Mouse (Mus musculus) forelimb bud, embryonic 11.5 days (tissue): ENCODE measurements around the gene Tas2r118.

Experiments
- DNase-seq: peaks from one replicate; pipeline ENCODE4 v3.0.0-alpha.2; 2012; ENCODE audit warnings: low read depth, low spot score

Gene Tas2r118

GRCm38 (mm10) chr6:23969960-23970359, at the start of gene Tas2r118:
Tas2r118 (minus strand) TSS chr6:23970060.
- DNase-seq: no peak

DNA sequence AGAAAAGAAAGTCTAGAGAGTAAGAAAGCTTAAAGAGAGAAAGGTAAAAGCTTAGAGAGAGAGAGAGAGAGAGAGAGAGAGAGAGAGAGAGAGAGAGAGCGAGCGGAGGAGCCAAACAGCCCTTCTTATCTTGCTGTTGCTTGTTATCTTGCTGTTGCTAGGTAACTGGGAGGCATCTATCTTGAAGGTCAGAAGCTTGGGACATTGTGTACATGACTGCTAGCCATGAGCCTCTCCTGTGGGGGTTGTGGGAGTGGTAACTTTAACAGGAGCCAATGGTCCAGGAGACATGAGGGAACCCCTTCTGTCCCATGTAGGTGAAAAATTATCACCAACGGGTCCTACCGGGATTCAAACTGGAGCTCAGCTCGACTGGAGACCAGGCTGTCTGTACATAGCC, 48.5 kb upstream of the Tas2r118 start:
- DNase-seq: no peak

DNA sequence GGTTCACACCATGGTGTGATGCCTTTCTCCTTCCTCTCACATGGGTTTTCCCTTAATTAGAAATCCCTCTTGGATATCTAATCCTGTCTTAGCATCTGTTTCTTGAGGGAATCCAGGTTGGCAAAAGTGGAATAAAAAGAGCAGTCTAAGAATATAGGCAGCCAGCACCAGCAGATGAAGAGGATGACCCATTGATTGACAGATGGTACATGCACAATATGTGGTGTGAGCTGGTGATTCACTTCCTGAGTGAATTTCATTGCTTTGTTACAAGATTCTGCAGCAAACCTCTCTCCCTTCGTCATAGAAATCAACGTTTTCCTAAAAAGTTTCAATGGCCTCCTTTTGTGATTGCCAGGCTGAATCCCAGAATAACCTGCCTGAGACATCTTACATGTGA, 23.4 kb upstream of the Tas2r118 start:
- no peak for DNase-seq

- DNase-seq: peak; percentile 53
Observed at GRCm38 (mm10) chr6:23990687-23991387, 21.0 kb upstream of the Tas2r118 start.

DNA sequence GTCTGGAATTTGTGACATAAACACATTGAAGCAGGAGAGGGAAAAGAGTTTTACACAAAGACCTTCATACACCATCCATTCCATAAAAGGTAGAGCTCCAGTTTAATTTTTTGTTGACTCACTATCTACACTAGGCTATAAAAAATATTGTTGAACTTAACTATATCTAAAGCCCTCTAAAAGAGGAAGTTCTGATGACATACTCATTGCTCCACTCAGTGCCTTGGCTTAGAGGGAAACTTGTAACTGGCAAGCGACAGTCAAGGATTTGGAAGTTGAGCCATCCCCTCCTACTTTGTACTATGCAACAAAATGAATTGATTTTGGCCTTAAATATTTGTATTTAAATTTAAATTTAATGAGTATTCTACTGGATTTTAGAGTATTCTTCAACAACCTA, 16.4 kb upstream of the Tas2r118 start:
- DNase-seq: no peak

GRCm38 (mm10) chr6:23966980-23967379, 2.9 kb downstream of the Tas2r118 start:
- DNase-seq: no peak

GRCm38 (mm10) chr6:23965925-23966324, 3.9 kb downstream of the Tas2r118 start:
- no peak for DNase-seq

GRCm38 (mm10) chr6:23963741-23964140, 6.1 kb downstream of the Tas2r118 start:
- no peak for DNase-seq

- no peak for DNase-seq
Observed at GRCm38 (mm10) chr6:23940776-23941175, 29.1 kb downstream of the Tas2r118 start.

DNA sequence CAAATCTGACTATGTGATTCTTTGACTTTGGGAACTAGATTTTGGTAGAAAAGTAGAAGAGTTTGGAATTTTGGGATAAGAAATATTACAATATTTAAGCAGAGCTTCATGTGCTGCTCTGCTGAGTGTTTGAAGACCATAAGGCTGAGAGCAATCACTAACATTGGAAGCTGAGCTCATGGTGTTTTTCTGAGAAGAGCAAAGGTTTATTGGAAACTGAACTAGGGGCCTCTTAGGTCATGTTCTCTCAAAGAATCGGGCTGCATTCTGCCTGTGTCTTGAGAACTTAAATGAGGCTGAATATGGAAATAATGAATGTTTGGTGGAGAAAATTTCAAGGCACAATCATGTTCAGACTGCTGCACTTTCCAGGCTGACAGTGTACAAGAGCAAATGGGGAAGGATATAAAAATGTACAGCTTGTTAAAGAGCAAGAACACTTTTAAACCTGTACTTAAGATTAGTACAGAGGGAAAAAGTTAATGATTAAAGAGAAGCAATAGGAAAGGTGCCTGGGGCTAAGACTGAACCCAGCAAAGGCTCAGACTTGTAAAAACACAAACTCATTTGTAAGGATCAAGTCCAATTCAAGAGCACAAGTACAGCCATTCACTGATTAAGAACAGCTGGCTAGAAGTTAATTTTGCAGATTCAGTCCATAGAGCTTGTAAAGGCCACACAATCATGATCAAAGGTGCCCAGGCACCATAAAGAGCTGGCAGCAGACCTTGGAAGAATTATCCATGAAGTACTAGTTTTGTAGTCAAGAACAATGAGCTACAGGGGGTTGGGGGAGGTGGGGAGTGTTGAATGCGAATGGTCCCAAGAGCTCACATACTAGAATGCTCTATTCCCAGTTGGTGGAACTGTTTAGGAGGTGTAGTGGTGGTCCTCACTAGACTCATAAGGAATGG, 31.0 kb downstream of the Tas2r118 start:
- peak; percentile 80 for DNase-seq

GRCm38 (mm10) chr6:23936414-23936813, 33.4 kb downstream of the Tas2r118 start:
- no peak for DNase-seq

- no peak for DNase-seq
Observed at GRCm38 (mm10) chr6:23923806-23924205, 46.1 kb downstream of the Tas2r118 start.
